Mouse (Mus musculus) heart, adult 2 months (tissue): Measurements from ENCODE around the gene Gdpgp1.

ENCODE experiments used
- CTCF ChIP-seq: fragments of 200-600 bp; IDR thresholded peaks from 2 replicates; pipeline ENCODE4 v1.8.1; 2022; ENCODE audit warnings: antibody characterized with exemption, mild to moderate bottlenecking, moderate library complexity
- EP300 ChIP-seq: fragments of 200-500 bp; IDR thresholded peaks from 2 replicates; pipeline ENCODE4 v1.6.1; 2011; ENCODE audit warnings: low read depth, low read length, control low read depth; ENCODE audit not compliant: insufficient read depth
- POLR2A ChIP-seq: fragments of 200-500 bp; IDR thresholded peaks from 2 replicates; pipeline ENCODE4 v1.6.1; 2011; ENCODE audit warnings: mild to moderate bottlenecking, low read depth, low read length, control low read depth; ENCODE audit not compliant: insufficient read depth

- TF ChIP-seq CTCF (no peak), POLR2A (no peak), EP300 (no peak)
Measured at GRCm38 (mm10) chr7:80267764-80268163, 35.1 kb downstream of the Gdpgp1 start.
